Mouse (Mus musculus) cortical plate, adult 2 months (tissue): ENCODE data around the gene Ube2j1.

ENCODE experiments used
- CTCF ChIP-seq: fragments of 200-500 bp; IDR thresholded peaks from 2 replicates; pipeline ENCODE4 v1.5.1; 2011; ENCODE audit warnings: mild to moderate bottlenecking, control low read depth, low read length; ENCODE audit not compliant: insufficient read depth; ENCODE audit errors: extremely low read depth
- POLR2A ChIP-seq: fragments of 200-500 bp; IDR thresholded peaks from 2 replicates; pipeline ENCODE4 v1.6.1; 2011; ENCODE audit warnings: mild to moderate bottlenecking, low read length, control low read depth; ENCODE audit not compliant: insufficient read depth; ENCODE audit errors: extremely low read depth

GRCm38 (mm10) chr4:33066223-33066960 lies 35.2 kb downstream of the Ube2j1 start:
- TF ChIP-seq CTCF (no peak), POLR2A (no peak)
